Mouse (Mus musculus) erythroid progenitor cell, adult 5-6 weeks (primary cell): ENCODE measurements around the gene Rab3gap2. TPM values are rescaled to one million over a fixed set of nuclear protein-coding genes. Genes with fewer than 3 reads are reported as not detected.

ENCODE experiments used
- ATAC-seq: replicated peaks from 2 replicates; pipeline ENCODE4 v1.8.0; 2016; ENCODE audit warnings: moderate number of reproducible peaks, mild to moderate bottlenecking, moderate TSS enrichment, inconsistent platforms; ENCODE audit not compliant: poor library complexity, low FRiP score, severe bottlenecking
- total RNA-seq, 2 experiments: library from RNA; stranded (forward) in 1 of 2; stranded (reverse) in 1 of 2; fragments of 150-400 nt in 1 of 2; fragments of 186-747, 209-891 nt in 1 of 2; gene quantifications; 2 replicates each; pipeline versions ENCODE4 v1.2.3 to v1.2.4; 2015 to 2017; ENCODE audit warnings: low replicate concordance in 2 of 2

Gene Rab3gap2
- total RNA-seq, 2 experiments from 2014 or later = 15.1 to 15.5 TPM

DNA sequence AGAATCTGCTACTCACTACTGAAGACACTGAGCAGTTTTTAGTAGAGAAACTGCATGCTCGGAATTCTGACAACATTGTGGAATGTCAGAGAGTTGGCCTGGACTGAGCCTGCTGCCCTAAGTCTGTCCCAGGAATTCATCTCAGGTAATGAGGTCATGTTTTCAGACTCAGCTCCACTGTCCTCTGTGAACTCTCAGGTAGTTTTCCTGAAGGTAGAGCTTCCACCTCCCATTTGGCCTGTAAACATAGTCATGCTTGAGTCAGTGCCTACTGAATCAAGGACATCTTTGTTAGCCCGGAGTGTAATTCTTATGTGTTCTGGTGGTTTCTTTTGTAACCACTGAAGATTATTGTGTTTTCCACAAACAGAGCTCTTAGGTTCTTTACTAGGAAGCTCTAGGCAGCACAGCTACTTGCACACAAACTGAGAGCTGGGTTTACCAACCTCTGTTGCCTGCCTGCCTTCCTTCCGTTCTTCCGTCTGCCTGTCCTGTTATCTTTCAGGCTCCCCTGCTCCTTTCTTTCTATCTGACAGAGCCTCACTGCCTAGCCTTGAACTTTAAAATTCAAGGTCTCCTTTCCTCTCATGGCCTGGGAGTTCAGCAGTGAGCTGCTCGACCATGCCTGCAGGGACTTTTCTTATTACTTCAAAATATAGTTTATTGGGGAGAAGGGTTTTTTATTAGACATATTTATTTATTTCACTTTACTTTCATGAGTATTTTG lies 71.1 kb downstream of the Rab3gap2 start:
- ATAC-seq = no peak

DNA sequence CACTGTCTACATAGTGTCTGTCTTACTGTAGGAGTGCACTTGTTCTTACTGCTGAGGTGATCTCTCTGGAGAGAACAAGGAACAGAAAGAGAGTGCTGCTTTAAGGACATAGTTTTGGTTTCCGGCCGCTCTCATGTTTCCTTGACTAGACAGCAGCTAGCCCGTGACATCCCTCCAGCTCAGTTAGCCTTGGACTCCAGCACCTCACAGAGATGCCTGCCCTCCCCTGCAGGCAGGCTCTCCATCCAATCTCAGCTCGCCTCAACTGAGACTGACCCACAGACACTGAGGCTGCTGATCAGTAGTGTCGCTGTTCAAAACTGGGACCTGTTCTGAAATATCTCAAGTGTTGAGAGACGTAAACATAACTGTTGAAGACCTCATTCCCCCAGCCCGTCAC lies 72.1 kb downstream of the Rab3gap2 start:
- ATAC-seq = no peak

DNA sequence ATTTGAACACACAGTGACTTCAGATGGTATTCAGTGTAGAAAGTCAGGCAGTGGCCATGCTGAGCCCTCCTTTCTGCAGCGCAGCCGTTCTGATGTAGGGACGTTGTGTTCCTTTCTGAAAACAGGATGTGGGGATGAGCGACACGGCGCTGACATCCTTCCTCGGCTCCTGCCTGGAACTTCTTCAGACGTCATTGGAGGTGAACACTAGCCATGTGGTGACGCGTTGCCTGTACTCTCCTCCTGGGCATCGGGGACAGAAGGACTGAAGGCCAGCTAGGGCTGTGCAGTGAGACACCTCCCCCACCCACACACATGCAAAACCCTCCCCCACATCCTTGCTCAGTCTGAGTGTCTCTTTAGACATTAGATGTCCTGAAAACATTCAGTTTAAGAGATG lies 73.1 kb downstream of the Rab3gap2 start:
- ATAC-seq = no peak

DNA sequence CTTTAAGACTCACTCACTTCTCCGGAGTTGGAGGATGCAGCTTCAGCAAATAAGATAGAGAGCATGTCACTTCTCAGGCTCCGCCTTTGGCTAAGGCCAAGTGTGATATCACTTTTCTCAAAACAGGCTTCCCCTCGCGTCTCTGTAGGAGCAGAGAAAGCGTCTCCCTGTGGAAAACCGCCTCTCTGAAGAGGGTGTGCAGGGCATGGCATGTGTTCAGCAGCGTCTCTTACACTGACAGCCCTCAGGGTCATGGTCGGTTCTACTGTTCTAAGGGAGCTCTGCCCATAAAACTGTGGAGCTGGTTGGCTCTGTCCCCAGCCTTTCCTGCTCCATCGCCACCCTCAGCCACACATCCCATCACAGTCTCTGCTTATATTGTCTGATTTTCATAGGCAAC lies 75.4 kb downstream of the Rab3gap2 start:
- no peak for ATAC-seq

DNA sequence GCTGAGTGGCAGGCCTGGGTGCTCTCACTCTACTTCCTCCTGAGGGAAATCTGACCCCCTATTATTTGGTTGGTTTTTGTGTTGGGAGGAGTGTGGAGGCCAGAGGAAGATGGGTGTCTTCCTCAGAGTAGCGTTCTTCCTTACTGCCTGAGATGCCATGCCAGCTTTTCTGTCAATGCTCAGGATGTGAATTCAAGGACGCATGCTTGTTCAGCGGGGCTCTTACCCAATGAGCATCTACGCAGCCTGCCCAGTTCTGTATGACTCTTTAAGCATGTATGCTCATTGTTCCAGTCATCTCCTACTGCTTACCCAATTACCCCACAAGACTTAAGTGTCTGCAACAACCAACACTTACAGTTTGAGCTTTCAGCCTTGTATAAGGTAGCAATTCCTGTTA lies 76.7 kb downstream of the Rab3gap2 start:
- no peak for ATAC-seq

DNA sequence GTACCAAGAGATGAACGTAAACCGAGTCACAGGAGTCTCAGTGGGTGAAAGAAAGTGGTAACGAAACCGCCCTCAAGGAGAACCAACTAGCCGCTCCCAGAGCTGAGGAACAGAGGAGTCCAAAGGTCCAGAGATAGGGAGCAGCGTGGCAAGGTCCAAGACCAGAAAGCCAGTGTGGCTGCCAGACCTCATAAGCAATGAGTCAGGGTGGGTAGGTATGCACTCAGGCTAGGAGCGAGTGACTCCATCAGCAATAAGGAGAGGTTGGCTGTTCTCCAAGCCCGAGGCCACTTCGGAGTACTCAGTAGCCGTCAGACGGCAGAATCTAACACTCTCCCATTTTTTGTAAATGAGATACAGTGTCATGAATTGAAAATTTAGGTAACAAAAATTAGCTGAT lies 78.9 kb downstream of the Rab3gap2 start:
- no peak for ATAC-seq

DNA sequence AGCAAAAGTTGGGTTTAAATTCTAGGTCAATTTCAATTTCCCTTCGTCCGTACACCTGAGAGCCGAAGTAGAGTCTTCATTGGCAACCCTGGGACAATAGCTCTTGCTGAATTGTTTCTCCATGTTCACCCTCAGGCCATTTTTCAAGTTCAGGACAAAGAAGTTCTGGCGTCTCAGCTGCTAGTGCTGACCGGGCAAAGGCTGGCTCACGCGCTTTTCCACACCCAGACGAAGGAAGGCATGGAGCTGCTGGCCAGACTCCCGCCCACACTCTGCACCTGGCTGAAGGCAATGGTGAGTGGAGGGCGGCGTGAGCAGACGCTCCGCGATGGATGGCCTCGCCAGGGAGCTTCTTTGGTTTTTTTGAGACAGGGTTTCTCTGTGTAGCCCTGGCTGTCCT lies 79.3 kb downstream of the Rab3gap2 start:
- ATAC-seq = no peak

DNA sequence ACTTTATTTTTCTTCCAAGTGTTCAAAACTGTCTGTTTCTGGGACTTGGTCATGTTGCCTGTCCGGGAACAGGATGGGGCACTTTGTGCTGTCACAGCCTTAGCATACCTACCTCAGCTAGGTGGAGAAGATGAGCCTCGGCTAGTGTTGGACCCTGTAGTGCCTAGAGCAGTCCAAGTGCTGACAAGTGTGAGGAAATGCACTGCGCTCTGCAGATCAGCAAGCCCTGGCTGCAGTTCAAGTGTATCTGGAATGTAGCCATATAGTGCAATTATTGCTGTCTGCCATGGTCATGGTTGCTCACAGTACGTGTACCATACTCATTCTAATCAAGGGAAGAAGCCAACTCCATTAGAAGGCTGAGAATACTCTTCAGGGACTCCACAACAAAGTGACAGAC lies 80.8 kb downstream of the Rab3gap2 start:
- ATAC-seq = no peak

DNA sequence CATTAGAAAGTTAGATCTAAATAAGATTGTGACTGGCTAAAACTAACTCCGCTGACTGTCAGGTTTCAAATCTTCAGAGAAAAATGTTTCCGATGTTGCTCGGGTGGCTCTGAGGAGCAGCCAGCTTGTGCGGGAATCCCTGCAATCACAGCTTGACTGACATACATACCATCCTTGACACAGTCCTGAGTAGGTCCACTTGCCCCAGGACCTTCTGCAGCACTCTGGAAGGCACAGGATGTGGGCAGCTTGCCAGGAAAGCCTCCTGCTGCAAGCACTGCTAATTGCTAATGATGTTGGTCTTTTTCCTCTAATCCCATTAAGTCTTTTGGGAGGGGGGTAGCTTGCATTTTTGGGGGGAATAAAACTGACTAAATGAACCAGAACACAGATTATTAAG lies 81.3 kb downstream of the Rab3gap2 start:
- no peak for ATAC-seq

DNA sequence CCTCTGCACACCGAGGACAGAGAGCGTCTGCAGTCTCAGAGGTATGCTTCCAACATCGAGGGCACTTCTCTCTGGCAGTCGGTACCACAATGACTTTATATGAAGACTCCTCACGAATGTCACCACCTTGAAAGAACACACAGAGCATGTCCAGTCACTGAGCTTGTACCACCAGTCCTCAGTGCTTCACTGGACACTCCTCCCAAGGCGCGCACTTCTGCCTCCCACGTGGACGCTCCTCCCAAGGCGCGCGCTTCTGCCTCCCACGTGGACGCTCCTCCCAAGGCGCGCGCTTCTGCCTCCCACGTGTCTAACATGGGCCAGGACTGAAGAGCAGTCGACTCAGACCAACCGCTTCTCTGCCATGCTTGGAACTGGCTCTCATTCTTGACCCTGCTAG lies 83.1 kb downstream of the Rab3gap2 start:
- no peak for ATAC-seq

DNA sequence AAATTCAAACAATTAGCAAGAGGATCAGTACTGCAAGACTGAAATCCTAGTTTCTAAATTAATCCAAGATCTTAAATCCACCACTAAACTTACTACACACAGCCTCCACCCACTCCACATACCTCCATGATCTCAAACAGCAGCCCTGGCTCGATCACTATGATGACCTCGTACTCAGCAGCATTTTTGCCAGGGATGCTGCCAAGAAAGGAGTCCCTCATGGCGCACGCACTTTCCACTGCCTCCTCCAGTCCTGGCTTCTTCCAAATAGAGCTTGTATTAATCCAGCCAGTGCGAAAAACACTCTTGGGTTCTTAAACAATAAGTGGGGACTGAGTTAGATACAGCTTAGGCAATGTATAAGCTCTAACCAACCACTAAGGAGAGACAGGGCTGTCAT lies 85.3 kb downstream of the Rab3gap2 start:
- ATAC-seq = no peak

DNA sequence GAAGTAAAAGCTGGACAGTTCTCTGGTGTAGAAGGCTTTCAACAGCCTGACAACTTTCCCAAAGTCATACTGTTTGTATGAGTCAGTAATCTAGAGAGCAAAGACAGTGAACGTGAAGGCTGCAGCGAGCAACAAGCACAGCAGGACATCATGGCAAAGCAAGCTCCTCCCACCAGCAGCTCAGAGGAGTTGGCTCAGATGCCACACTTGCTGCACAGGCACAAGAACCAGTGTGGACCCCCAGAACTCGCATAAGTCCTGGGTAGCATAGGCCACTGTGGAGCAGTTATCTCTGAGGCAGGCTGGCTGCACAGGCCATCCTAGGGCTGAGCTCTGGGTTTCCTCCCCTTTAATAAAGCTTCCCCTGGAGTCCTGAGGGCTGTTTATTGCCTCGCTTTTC lies 87.4 kb downstream of the Rab3gap2 start:
- ATAC-seq = no peak

DNA sequence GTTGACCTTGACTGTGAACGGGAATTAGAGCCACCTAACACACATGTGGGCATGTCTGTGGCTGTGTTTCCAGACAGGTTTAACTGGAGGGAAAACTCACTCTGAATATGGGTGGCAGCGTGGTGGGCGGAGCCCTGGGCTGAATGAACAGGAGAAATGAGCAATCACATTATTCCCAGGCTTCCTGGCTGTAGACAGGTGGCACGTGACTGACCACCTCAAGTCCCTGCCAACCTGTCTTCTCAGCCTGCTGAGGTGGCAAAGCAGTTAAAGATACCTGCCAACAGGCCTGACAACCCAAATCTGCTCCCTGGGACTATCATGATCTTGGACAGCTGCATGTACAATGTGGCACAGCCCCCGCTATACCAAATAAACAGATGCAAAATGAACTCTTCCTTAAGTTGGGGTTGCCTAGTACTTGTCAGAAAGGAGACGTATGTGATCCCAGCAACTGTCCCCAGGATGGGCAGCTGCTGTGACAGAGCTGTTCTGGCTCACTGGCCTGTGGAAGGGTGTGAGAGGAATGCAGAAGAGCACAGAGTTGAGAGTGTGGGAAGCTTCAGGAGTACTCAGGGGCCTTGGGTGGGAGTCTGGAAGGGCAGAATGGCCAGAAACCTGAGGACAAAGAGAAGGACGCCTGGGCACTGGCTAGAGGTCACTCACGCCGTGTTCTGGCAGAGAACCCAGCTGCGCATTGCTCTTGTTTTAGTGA lies 88.9 kb downstream of the Rab3gap2 start:
- no peak for ATAC-seq

DNA sequence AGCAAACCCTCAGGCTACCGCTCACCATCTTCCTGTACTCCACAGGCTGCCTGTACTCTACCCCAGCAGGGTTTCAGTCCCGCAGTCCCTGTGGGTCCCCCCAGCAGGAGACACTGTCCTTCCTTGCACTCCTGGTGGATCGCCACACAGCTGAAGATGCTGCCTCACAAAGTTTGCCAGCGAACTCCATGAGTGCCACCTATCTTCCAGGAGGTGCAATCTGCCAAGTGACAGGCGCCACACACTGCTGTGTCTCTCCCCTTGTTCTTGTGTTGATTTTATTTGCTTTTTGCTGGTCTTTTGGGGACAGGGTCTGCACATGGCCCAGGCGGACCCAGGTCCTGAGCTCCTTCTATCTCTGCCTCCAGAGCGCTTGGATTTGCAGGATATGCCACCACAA lies 92.9 kb downstream of the Rab3gap2 start:
- ATAC-seq = no peak

DNA sequence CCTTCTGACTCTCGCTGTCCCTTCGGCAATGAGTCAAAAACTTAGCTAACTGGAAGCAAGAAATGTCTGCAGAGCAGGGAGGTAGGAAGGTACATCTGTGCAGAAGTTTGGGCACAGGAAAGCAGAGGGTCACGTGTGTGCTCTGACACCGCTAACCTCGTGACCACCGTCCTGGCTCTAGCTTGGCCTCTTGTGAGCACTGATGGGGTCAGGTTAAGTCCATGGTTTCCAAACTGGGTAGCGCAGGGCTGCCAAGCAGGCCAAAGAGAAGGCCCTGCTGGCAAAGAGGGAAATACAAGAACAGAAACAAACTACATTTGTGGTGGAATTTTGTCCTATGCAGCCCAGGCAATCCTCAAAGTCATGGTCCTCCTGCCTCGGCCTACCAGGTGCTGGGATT lies 94.6 kb downstream of the Rab3gap2 start:
- ATAC-seq = no peak

DNA sequence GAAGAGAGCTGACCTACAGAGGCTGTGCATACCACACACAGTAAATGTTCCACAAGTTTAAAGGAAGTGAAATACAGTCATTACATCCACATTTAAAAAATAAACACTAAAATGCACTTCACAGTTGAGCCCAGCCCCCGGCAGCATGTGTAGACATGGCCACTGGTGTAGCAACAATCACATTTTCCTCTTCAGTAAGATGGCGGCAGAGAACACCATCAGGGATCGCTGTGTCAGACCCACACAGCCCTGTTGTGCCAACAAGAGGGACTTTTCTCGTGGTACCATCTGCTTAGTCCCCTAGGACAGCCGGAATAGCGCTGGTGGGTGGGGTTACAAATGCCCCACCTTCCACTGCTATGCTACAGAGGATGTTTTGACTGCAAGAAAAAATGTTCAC lies 98.9 kb downstream of the Rab3gap2 start:
- ATAC-seq = no peak

DNA sequence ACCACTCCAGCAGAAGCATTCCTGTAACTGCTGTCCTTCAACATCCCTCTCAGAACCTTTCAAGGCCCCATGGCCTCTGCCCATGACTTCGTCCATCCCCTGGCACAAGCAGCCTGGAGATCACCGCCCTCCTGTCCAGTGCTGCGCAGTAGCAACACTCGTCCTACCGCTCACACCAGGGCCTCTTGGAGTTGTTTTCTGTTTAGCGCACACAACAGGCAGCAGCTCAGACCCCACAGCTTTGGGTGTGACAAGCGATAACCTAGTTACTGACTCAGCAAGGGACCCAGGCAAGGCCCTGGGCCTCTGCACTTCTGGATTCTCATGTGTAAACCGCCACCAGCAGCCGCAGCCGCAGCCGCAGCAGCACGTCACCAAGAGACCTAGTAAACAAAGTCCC lies 102.9 kb downstream of the Rab3gap2 start:
- no peak for ATAC-seq

DNA sequence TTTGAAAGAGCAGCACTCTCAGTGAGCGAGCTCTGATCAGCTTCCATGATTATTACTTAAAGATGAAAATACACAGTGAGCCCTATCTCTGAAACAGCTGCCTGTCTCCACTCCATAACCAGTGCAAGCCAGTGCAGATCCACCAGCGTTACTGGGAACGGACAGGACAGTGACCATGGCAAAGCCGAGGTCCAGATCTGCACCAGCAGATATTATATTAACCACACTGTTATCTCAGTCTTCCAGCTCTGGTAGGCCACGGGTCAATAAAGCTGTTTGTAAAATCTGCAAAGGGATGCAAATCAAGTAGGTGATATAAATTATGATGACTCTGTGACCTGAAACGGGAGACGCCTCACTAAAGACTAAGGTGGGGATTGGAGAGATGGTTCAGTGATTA lies 103.7 kb downstream of the Rab3gap2 start:
- no peak for ATAC-seq

DNA sequence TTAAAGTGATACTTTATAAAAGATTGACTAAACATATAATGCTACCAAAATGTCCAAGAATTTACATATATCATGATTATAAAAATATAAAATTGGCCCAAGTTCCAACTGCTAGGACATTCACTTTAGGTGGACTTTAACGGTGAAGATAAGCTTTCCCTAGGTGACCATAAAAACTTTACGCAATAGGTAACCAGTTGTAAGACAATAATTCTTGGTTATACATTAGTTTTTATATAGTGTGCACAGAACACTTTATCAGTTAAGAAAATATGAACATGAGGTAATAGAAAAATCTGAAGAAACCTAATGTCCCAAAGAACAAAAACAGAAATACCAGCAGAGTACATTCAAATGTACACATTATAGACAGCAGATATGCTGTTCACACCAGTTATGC lies 104.4 kb downstream of the Rab3gap2 start:
- no peak for ATAC-seq

DNA sequence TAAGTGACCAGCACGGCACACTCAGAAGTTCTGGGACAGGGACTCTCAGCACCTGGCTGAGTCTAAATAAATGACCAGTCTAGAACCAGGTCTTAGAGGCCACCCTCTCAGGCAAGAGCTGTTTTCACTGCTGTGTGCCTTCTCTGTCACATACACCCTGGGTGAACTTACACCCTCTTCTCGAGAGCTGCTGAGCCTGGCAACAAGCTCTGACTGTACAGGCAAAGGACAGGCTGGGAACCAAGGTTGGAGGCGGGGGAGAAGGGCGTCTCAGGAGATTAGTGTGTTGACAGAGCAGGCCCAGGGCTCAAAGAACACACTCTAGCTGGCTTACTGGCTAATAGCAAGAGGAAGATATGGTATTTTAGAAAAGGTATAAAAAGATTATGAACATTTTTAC lies 105.0 kb downstream of the Rab3gap2 start:
- ATAC-seq = no peak

DNA sequence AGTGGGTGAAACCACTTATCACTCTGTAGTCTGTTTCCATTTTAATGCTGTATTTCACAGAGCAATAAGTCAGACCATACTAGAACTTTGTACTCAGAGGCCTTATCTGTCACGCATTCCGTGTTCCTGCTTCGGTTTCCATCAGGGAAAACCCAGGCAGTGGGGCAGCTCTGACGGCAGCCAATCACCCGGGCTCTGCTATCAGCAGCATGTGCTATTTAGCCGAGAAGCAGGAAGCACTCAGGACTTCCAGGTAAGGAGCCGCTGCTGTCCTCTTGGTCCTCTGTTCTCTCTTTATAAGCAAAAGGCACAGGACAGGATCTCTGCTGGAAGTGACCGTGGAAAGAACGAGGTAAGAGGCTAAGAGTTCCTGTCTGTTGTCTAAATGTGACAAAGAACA lies 108.0 kb downstream of the Rab3gap2 start:
- no peak for ATAC-seq

DNA sequence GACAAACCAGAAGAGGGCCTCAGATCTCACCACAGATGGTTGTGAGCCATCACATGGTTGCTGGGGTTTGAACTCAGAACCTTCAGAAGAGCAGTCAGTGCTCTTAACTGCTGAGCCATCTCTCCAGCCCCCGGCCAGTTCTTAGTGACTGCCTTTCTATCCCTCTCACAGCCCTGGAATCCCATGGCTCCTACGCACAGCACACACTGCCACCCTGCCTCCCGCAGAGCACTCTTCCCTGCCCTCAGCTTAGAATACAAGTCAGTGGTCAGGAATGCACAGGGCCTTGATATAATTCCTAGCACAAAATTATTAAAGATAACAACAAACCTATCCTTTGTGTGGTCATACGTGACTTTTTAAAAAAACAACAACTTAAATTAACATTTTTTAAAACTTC lies 110.6 kb downstream of the Rab3gap2 start:
- no peak for ATAC-seq
